Mouse (Mus musculus): Measurements from ENCODE around the gene Med27. TPM values are rescaled to one million over a fixed set of nuclear protein-coding genes. Genes with fewer than 3 reads are reported as not detected.

Gene Med27
- total and polyA plus RNA-seq, 3 experiments = 32.1 to 36.2 (median 33.6) TPM

DNA sequence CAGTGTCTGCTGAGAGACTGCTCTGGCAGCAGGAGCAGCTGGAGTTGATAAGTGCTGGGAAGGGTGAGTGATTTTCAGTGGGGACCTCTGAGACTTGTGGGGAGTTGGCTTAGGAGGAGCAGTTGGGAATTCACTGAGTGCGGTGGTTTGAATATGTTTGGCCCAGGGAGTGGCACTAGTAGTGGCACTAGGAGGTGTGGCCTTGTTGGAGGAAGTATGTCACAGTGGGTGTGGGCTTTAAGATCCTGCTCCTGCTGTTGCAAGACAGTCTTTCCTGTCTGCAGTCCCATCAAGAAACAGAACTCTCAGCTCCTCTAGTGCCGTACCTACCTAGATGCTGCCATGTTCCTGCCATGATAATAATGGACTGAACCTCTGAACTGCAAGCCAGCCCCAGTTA lies 115.2 kb downstream of the Med27 start:
- no peak overlapping the region for H3K4me3 ChIP-seq (replicated peaks in 1 of 3; ENCODE audit: low read depth in 2 of 3, low read length in 2 of 3, poor library complexity in 1 of 3)
- in situ Hi-C loops (cut with MboI; ENCODE audit: low pct_ligation_motif_present, low pct_unique_long_range_greater_than_20kb, low sequenced_read_pairs) (no loop called here), dilution Hi-C loops (cut with MboI; ENCODE audit: extremely low pct_ligation_motif_present, extremely low pct_unique_long_range_greater_than_20kb, low sequenced_read_pairs) (no loop called here)
- no peak for TF ChIP-seq ZNF384 (IDR thresholded peaks at IDR 0.05; ENCODE audit: low read depth, low read length)
- no peak for TF ChIP-seq MAX (IDR thresholded peaks at IDR 0.05; ENCODE audit: low read length)
- TF ChIP-seq ZKSCAN1 (IDR thresholded peaks at IDR 0.05; ENCODE audit: borderline replicate concordance, low read depth, low read length) = no peak
- TF ChIP-seq ZMIZ1 (IDR thresholded peaks at IDR 0.05; ENCODE audit: low read depth, low read length) = no peak
- no peak for TF ChIP-seq IRF4 (IDR thresholded peaks at IDR 0.05; ENCODE audit: low read depth, low read length)
- TF ChIP-seq JUN (IDR thresholded peaks at IDR 0.05; ENCODE audit: insufficient read depth, low read depth, low read length) = no peak
- no peak for TF ChIP-seq MXI1 (IDR thresholded peaks at IDR 0.05; ENCODE audit: low read depth, low read length)
- no peak for TF ChIP-seq CHD2 (IDR thresholded peaks at IDR 0.05; ENCODE audit: low read length)
- no peak for TF ChIP-seq TBP (conservative IDR thresholded peaks at IDR 0.05; ENCODE audit: low read depth, low read length)
- TF ChIP-seq RCOR1 (conservative IDR thresholded peaks at IDR 0.05; ENCODE audit: low read depth, low read length) = no peak
- no peak for TF ChIP-seq ELF1 (IDR thresholded peaks at IDR 0.05; ENCODE audit: low read depth, low read length)
- TF ChIP-seq SMC3 (IDR thresholded peaks at IDR 0.05; ENCODE audit: low read depth, low read length) = no peak
- TF ChIP-seq BHLHE40 (IDR thresholded peaks at IDR 0.05; ENCODE audit: low read depth, low read length) = no peak
- TF ChIP-seq CTCF (conservative IDR thresholded peaks at IDR 0.05 in 1 of 2, IDR thresholded peaks at IDR 0.05 in 1 of 2; ENCODE audit: low read depth in 2 of 2, low read length in 2 of 2) = no peak
- no peak for TF ChIP-seq TCF12 (IDR thresholded peaks at IDR 0.05; ENCODE audit: low read depth, low read length)
- H3K9me3 ChIP-seq (replicated peaks; ENCODE audit: low read length) = peaks cover 1% of the 10 kb centered on the region
- H3K27ac ChIP-seq (ENCODE audit: insufficient read depth, low read depth) = no peak overlapping the region
- no peak overlapping the region for H3K9ac ChIP-seq (ENCODE audit: insufficient read depth, low read depth)
- no peaks in the 10 kb centered on the region; the same call in 1 of the 2 replicates for H3K79me2 ChIP-seq (replicated peaks; ENCODE audit: control insufficient read depth, extremely low read depth, insufficient read depth, poor library complexity, severe bottlenecking)
- peaks cover 16 to 53% of the 10 kb centered on the region in 2 experiments for H3K4me1 ChIP-seq (ENCODE audit: control insufficient read depth in 1 of 2, insufficient read depth in 2 of 2)
- peaks cover 0 to 19% of the 10 kb centered on the region in 2 experiments for H3K36me3 ChIP-seq (replicated peaks in 1 of 2; ENCODE audit: control insufficient read depth in 1 of 2, insufficient read depth in 1 of 2, low read length in 1 of 2)
- DNase-seq (ENCODE audit: extremely low read depth) = no peak
- H3K4me2 ChIP-seq (ENCODE audit: insufficient read depth, low read depth, poor library complexity, severe bottlenecking) = no peak overlapping the region
- no peaks in the 10 kb centered on the region for H3K27me3 ChIP-seq (replicated peaks)

DNA sequence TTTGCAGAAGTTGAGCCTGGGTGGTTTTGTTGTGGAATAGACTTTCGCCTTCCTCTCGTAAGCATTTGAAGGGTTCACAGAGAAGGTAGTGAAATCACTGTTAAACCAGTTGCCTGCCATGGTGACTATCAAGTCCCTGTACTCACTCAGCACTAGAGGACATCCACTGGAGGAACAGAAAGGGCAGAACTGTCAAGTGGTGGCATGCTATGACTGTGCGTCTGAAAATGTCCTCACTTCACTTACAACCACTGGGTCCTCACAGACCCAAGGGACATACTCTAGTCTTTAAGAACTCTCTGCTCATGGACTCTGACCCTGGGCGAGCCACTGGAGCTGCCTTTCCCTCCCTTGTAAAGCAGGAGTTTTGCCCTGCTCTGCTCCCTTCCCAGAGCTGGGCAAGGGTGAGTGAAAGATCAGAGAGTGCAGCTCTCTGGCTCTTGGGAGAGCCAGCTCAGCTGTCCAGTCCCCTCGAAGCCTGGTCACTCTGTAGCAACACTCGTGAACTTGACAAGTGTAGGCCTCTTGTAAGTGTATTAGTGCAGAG lies 116.5 kb downstream of the Med27 start:
- no peak overlapping the region for H3K27ac ChIP-seq (ENCODE audit: insufficient read depth, low read depth)
- DNase-seq (ENCODE audit: extremely low read depth) = peak; percentile 39
- TF ChIP-seq IRF4 (IDR thresholded peaks at IDR 0.05; ENCODE audit: low read depth, low read length) = peak; percentile 51
- peak; percentile 41; the same call in 1 of the 2 replicates for TF ChIP-seq EP300 (IDR thresholded peaks at IDR 0.05; ENCODE audit: low read length)
- TF ChIP-seq POLR2AphosphoS2 (IDR thresholded peaks at IDR 0.05; ENCODE audit: low read depth, low read length) = no peak
- no peaks in the 10 kb centered on the region; the same call in 1 of the 2 replicates for H3K79me2 ChIP-seq (replicated peaks; ENCODE audit: control insufficient read depth, extremely low read depth, insufficient read depth, poor library complexity, severe bottlenecking)
- in situ Hi-C loops (cut with MboI; ENCODE audit: low pct_ligation_motif_present, low pct_unique_long_range_greater_than_20kb, low sequenced_read_pairs) = no loop called here
- H3K27me3 ChIP-seq (replicated peaks) = no peaks in the 10 kb centered on the region
- H3K4me2 ChIP-seq (ENCODE audit: insufficient read depth, low read depth, poor library complexity, severe bottlenecking) = no peak overlapping the region
- dilution Hi-C loops (cut with MboI; ENCODE audit: extremely low pct_ligation_motif_present, extremely low pct_unique_long_range_greater_than_20kb, low sequenced_read_pairs) = no loop called here
- H3K9ac ChIP-seq (ENCODE audit: insufficient read depth, low read depth) = no peak overlapping the region
- peaks cover 0 to 19% of the 10 kb centered on the region in 2 experiments for H3K36me3 ChIP-seq (replicated peaks in 1 of 2; ENCODE audit: control insufficient read depth in 1 of 2, insufficient read depth in 1 of 2, low read length in 1 of 2)
- peaks cover 8 to 40% of the 10 kb centered on the region in 2 experiments for H3K4me1 ChIP-seq (ENCODE audit: control insufficient read depth in 1 of 2, insufficient read depth in 2 of 2)
- H3K4me3 ChIP-seq (replicated peaks in 1 of 3; ENCODE audit: low read depth in 2 of 3, low read length in 2 of 3, poor library complexity in 1 of 3) = no peak overlapping the region
- peaks cover 1% of the 10 kb centered on the region for H3K9me3 ChIP-seq (replicated peaks; ENCODE audit: low read length)

Measured in CH12.LX (cell line).